Mouse (Mus musculus) midbrain, embryonic 13.5 days (tissue): ENCODE results near the gene Rnf141. TPM values are rescaled to one million over a fixed set of nuclear protein-coding genes. Genes with fewer than 3 reads are reported as not detected.

ENCODE experiments used
- ATAC-seq: fragments of 200-750 bp; cut with Nextera tagmentation; 2 replicates; pipeline ENCODE4 v1.8.0; 2017; ENCODE audit warnings: mild to moderate bottlenecking, moderate TSS enrichment, moderate library complexity
- H3K27ac ChIP-seq: fragments of 300-500 bp; sonication (generic); 2 replicates; pipeline ENCODE4 v1.5.1; 2015; ENCODE audit warnings: inconsistent platforms, mild to moderate bottlenecking, moderate library complexity
- H3K27me3 ChIP-seq: fragments of 300-500 bp; sonication (generic); 2 replicates; pipeline ENCODE4 v1.6.1; 2015; ENCODE audit warnings: mild to moderate bottlenecking, inconsistent platforms
- H3K36me3 ChIP-seq: fragments of 300-500 bp; sonication (generic); 2 replicates; pipeline ENCODE4 v1.6.1; 2015; ENCODE audit warnings: mild to moderate bottlenecking, inconsistent platforms
- H3K4me1 ChIP-seq: fragments of 300-500 bp; sonication (generic); replicated peaks from 2 replicates; pipeline ENCODE4 v1.6.1; 2015; ENCODE audit warnings: inconsistent platforms
- H3K4me2 ChIP-seq: fragments of 300-500 bp; sonication (generic); replicated peaks from 2 replicates; pipeline ENCODE4 v1.6.1; 2015; ENCODE audit warnings: moderate library complexity, mild to moderate bottlenecking, inconsistent platforms
- H3K4me3 ChIP-seq: fragments of 300-500 bp; sonication (generic); replicated peaks from 2 replicates; pipeline ENCODE4 v1.5.1; 2015; ENCODE audit warnings: mild to moderate bottlenecking, inconsistent platforms
- H3K9ac ChIP-seq: fragments of 300-500 bp; sonication (generic); replicated peaks from 2 replicates; pipeline ENCODE4 v1.6.1; 2015; ENCODE audit warnings: mild to moderate bottlenecking, inconsistent platforms
- H3K9me3 ChIP-seq: fragments of 300-500 bp; sonication (generic); 2 replicates; pipeline ENCODE4 v1.6.1; 2016; ENCODE audit warnings: mild to moderate bottlenecking, inconsistent platforms
- WGBS: fragments of 180-500 bp; shearing (Covaris S2); methylation state at CpG from one replicate; pipeline ENCODE4 v1.1.7; 2015; 5-methylcytosine and 5-hydroxymethylcytosine counted together
- polyA plus RNA-seq: library from polyadenylated mRNA; unstranded; fragments of >200 nt; fragmentation: Nextera tagmentation; extraction: Ambion mirVana; gene quantifications from 2 replicates; pipeline ENCODE4 v1.2.1, GENCODE M21; 2015

Gene Rnf141
- polyA plus RNA-seq: 24.8 and 25.7 TPM in 2 replicates

GRCm38 (mm10) chr7:110843916-110844874, at the start of gene Rnf141:
TSS of gene Rnf141 (minus strand) at chr7:110844457.
- H3K36me3 ChIP-seq: no peaks in the 10 kb centered on the region
- peak within 1 kb of the TSS; percentile 78 for H3K4me3 ChIP-seq
- peaks cover 5% of the 10 kb centered on the region for H3K4me1 ChIP-seq
- WGBS: under 1% methylated on average over 42 of the region's 42 CpGs
- peak within 1 kb of the TSS; percentile 88 for H3K27ac ChIP-seq
- peak within 1 kb of the TSS; percentile 86 for H3K9ac ChIP-seq
- peak; percentile 97 for ATAC-seq
- H3K4me2 ChIP-seq: peak within 1 kb of the TSS; percentile 78
- no peaks in the 10 kb centered on the region for H3K27me3 ChIP-seq
- H3K9me3 ChIP-seq: no peaks in the 10 kb centered on the region

- Histone ChIP-seq H3K9ac (no peak overlapping the region), H3K27me3 (no peaks in the 10 kb centered on the region), H3K36me3 (no peaks in the 10 kb centered on the region), H3K4me2 (no peak overlapping the region), H3K4me3 (no peak overlapping the region), H3K27ac (no peak overlapping the region), H3K4me1 (no peaks in the 10 kb centered on the region), H3K9me3 (no peaks in the 10 kb centered on the region)
- no peak for ATAC-seq
- 79% methylated on average over 9 of the region's 9 CpGs for WGBS
Measured at GRCm38 (mm10) chr7:110891501-110891986, 47.3 kb upstream of the Rnf141 start.

- H3K4me1 ChIP-seq: no peaks in the 10 kb centered on the region
- no peaks in the 10 kb centered on the region for H3K9me3 ChIP-seq
- no peak overlapping the region for H3K4me2 ChIP-seq
- no peak overlapping the region for H3K9ac ChIP-seq
- H3K27me3 ChIP-seq: no peaks in the 10 kb centered on the region
- WGBS: 78% methylated on average over 2 of the region's 2 CpGs
- no peak overlapping the region for H3K4me3 ChIP-seq
- no peak for ATAC-seq
- H3K27ac ChIP-seq: no peak overlapping the region
- no peaks in the 10 kb centered on the region for H3K36me3 ChIP-seq
Measured at GRCm38 (mm10) chr7:110881746-110882333, 37.6 kb upstream of the Rnf141 start.

- 89% methylated on average over 4 of the region's 4 CpGs for WGBS
- no peak overlapping the region for H3K4me3 ChIP-seq
- no peaks in the 10 kb centered on the region for H3K4me1 ChIP-seq
- H3K9ac ChIP-seq: no peak overlapping the region
- no peak overlapping the region for H3K4me2 ChIP-seq
- H3K36me3 ChIP-seq: no peaks in the 10 kb centered on the region
- no peak overlapping the region for H3K27ac ChIP-seq
- no peaks in the 10 kb centered on the region for H3K9me3 ChIP-seq
- no peak for ATAC-seq
- no peaks in the 10 kb centered on the region for H3K27me3 ChIP-seq
Measured at GRCm38 (mm10) chr7:110878028-110878427, 33.8 kb upstream of the Rnf141 start.

GRCm38 (mm10) chr7:110876965-110877364, 32.7 kb upstream of the Rnf141 start:
- no peak overlapping the region for H3K9ac ChIP-seq
- H3K36me3 ChIP-seq: no peaks in the 10 kb centered on the region
- 92% methylated on average over 4 of the region's 4 CpGs for WGBS
- no peaks in the 10 kb centered on the region for H3K9me3 ChIP-seq
- no peak overlapping the region for H3K4me3 ChIP-seq
- H3K4me2 ChIP-seq: no peak overlapping the region
- no peaks in the 10 kb centered on the region for H3K27me3 ChIP-seq
- no peaks in the 10 kb centered on the region for H3K4me1 ChIP-seq
- no peak overlapping the region for H3K27ac ChIP-seq
- ATAC-seq: no peak

- Histone ChIP-seq H3K9me3 (no peaks in the 10 kb centered on the region), H3K27me3 (no peaks in the 10 kb centered on the region), H3K4me1 (no peaks in the 10 kb centered on the region), H3K4me3 (no peak overlapping the region), H3K36me3 (no peaks in the 10 kb centered on the region), H3K4me2 (no peak overlapping the region), H3K27ac (no peak overlapping the region), H3K9ac (no peak overlapping the region)
- WGBS: 49% methylated on average over 5 of the region's 5 CpGs
- ATAC-seq: no peak
Measured at GRCm38 (mm10) chr7:110868807-110869206, 24.6 kb upstream of the Rnf141 start.

- no peaks in the 10 kb centered on the region for H3K36me3 ChIP-seq
- ATAC-seq: no peak
- H3K4me1 ChIP-seq: no peaks in the 10 kb centered on the region
- H3K9me3 ChIP-seq: no peaks in the 10 kb centered on the region
- no peak overlapping the region for H3K4me3 ChIP-seq
- WGBS: 85% methylated on average over 6 of the region's 6 CpGs
- H3K4me2 ChIP-seq: no peak overlapping the region
- no peak overlapping the region for H3K9ac ChIP-seq
- no peaks in the 10 kb centered on the region for H3K27me3 ChIP-seq
- H3K27ac ChIP-seq: no peak overlapping the region
Measured at GRCm38 (mm10) chr7:110867116-110867515, 22.9 kb upstream of the Rnf141 start.

GRCm38 (mm10) chr7:110866021-110866420, 21.8 kb upstream of the Rnf141 start:
- Histone ChIP-seq H3K4me3 (no peak overlapping the region), H3K9ac (no peak overlapping the region), H3K4me2 (no peak overlapping the region), H3K27ac (no peak overlapping the region), H3K9me3 (no peaks in the 10 kb centered on the region), H3K4me1 (no peaks in the 10 kb centered on the region), H3K27me3 (no peaks in the 10 kb centered on the region), H3K36me3 (no peaks in the 10 kb centered on the region)
- ATAC-seq: no peak
- WGBS: 96% methylated on average over 3 of the region's 3 CpGs

GRCm38 (mm10) chr7:110865570-110865969, 21.3 kb upstream of the Rnf141 start:
- H3K4me1 ChIP-seq: no peaks in the 10 kb centered on the region
- no peaks in the 10 kb centered on the region for H3K36me3 ChIP-seq
- no peak for ATAC-seq
- H3K4me2 ChIP-seq: no peak overlapping the region
- H3K27ac ChIP-seq: no peak overlapping the region
- H3K9ac ChIP-seq: no peak overlapping the region
- H3K4me3 ChIP-seq: no peak overlapping the region
- no peaks in the 10 kb centered on the region for H3K9me3 ChIP-seq
- WGBS: 87% methylated on average over 6 of the region's 6 CpGs
- H3K27me3 ChIP-seq: no peaks in the 10 kb centered on the region

- peak; percentile 30; the same call in 1 of the 2 replicates for ATAC-seq
- Histone ChIP-seq H3K27ac (no peak overlapping the region), H3K36me3 (no peaks in the 10 kb centered on the region), H3K4me3 (no peak overlapping the region), H3K4me2 (no peak overlapping the region), H3K9me3 (no peaks in the 10 kb centered on the region), H3K4me1 (no peaks in the 10 kb centered on the region), H3K27me3 (no peaks in the 10 kb centered on the region), H3K9ac (no peak overlapping the region)
- WGBS: 49% methylated on average over 10 of the region's 10 CpGs
Measured at GRCm38 (mm10) chr7:110865038-110865437, 20.8 kb upstream of the Rnf141 start.

GRCm38 (mm10) chr7:110862751-110863289, 18.6 kb upstream of the Rnf141 start, which contains the start of gene Lyve1:
TSS of gene Lyve1 (minus strand) at chr7:110863239.
- Histone ChIP-seq H3K4me2 (no peak within 1 kb of the TSS), H3K9me3 (no peaks in the 10 kb centered on the region), H3K9ac (no peak within 1 kb of the TSS), H3K27ac (no peak within 1 kb of the TSS), H3K4me3 (no peak within 1 kb of the TSS), H3K36me3 (no peaks in the 10 kb centered on the region), H3K4me1 (no peaks in the 10 kb centered on the region), H3K27me3 (no peaks in the 10 kb centered on the region)
- ATAC-seq: no peak
- 77% methylated on average over 12 of the region's 12 CpGs for WGBS

GRCm38 (mm10) chr7:110860129-110860528, 15.9 kb upstream of the Rnf141 start:
- Histone ChIP-seq H3K27me3 (no peaks in the 10 kb centered on the region), H3K4me1 (no peaks in the 10 kb centered on the region), H3K27ac (no peak overlapping the region), H3K4me2 (no peak overlapping the region), H3K4me3 (no peak overlapping the region), H3K36me3 (no peaks in the 10 kb centered on the region), H3K9me3 (no peaks in the 10 kb centered on the region), H3K9ac (no peak overlapping the region)
- 87% methylated on average over 5 of the region's 5 CpGs for WGBS
- no peak for ATAC-seq
